Mouse (Mus musculus) olfactory bulb, adult 2 months (tissue): Measurements from ENCODE around the gene Ccdc169. TPM values are rescaled to one million over a fixed set of nuclear protein-coding genes. Genes with fewer than 3 reads are reported as not detected.
"Not testable (repeated sequence)": the region's sequence is repeated elsewhere in the genome, so short reads cannot be mapped to it uniquely, and the experiment has no call there.

Experiments
- H3K27ac ChIP-seq: fragments of 200-500 bp; 2 replicates; pipeline ENCODE4 v1.5.1; 2012; ENCODE audit warnings: low read depth, low read length; ENCODE audit not compliant: insufficient read depth
- H3K4me1 ChIP-seq: fragments of 200-500 bp; 2 replicates; pipeline ENCODE4 v1.6.1; 2012; ENCODE audit warnings: low read length; ENCODE audit not compliant: control insufficient read depth, insufficient read depth
- H3K4me3 ChIP-seq: fragments of 200-500 bp; 2 replicates; pipeline ENCODE4 v1.5.1; 2012; ENCODE audit warnings: mild to moderate bottlenecking, low read depth, low read length, moderate library complexity; ENCODE audit not compliant: insufficient read depth
- CTCF ChIP-seq: fragments of 200-500 bp; IDR thresholded peaks from 2 replicates; pipeline ENCODE4 v1.5.1; 2012; ENCODE audit warnings: low read depth, mild to moderate bottlenecking, low read length, moderate library complexity; ENCODE audit not compliant: insufficient read depth
- POLR2A ChIP-seq: fragments of 200-500 bp; IDR thresholded peaks from 2 replicates; pipeline ENCODE4 v1.6.1; 2012; ENCODE audit warnings: mild to moderate bottlenecking, low read depth, low read length, moderate library complexity; ENCODE audit not compliant: insufficient read depth
- WGBS: fragments of 180-500 bp; shearing (Covaris S2); methylation state at CpG from one replicate; pipeline ENCODE4 v1.1.7; 2018; 5-methylcytosine and 5-hydroxymethylcytosine counted together
- polyA plus RNA-seq: library from polyadenylated mRNA; stranded (reverse); fragments of >200 nt; gene quantifications from 2 replicates; pipeline ENCODE4 v1.2.4, GENCODE M21; 2012; ENCODE audit warnings: low replicate concordance; ENCODE audit not compliant: missing spikeins, insufficient read depth, insufficient read length

Gene Ccdc169
- polyA plus RNA-seq, 1 experiment, result not detected

GRCm38 (mm10) chr3:55172478-55172877 is 35.3 kb downstream of the Ccdc169 start:
- TF ChIP-seq CTCF (no peak), POLR2A (no peak)
- 80% methylated on average over 3 of the region's 3 CpGs for WGBS
- Histone ChIP-seq H3K4me3 (no peak overlapping the region), H3K4me1 (no peaks in the 10 kb centered on the region), H3K27ac (no peak overlapping the region)

- WGBS, result 77% methylated on average over 6 of the region's 6 CpGs
- H3K4me3 ChIP-seq, result no peak overlapping the region
- TF ChIP-seq POLR2A (no peak), CTCF (no peak)
- H3K27ac ChIP-seq, result no peak overlapping the region
- H3K4me1 ChIP-seq, result no peaks in the 10 kb centered on the region
Observed at GRCm38 (mm10) chr3:55177271-55177670, 40.1 kb downstream of the Ccdc169 start.

- Histone ChIP-seq H3K4me3 (no peak within 1 kb of the TSS), H3K27ac (no peak within 1 kb of the TSS), H3K4me1 (no peaks in the 10 kb centered on the region)
- WGBS, result 95% methylated on average over 22 of the region's 22 CpGs
- no peak for TF ChIP-seq POLR2A
- TF ChIP-seq CTCF, result no peak
Observed at GRCm38 (mm10) chr3:55181766-55182165, 44.6 kb downstream of the Ccdc169 start, which contains the start of gene Sohlh2. Sohlh2 (plus strand) TSS chr3:55182028.

GRCm38 (mm10) chr3:55191668-55192067 is 54.5 kb downstream of the Ccdc169 start:
- H3K27ac ChIP-seq, result no peak overlapping the region
- H3K4me3 ChIP-seq, result no peak overlapping the region
- WGBS, result 97% methylated on average over 4 of the region's 4 CpGs
- no peaks in the 10 kb centered on the region for H3K4me1 ChIP-seq
- TF ChIP-seq CTCF, result no peak
- TF ChIP-seq POLR2A, result no peak

GRCm38 (mm10) chr3:55193351-55193750 is 56.2 kb downstream of the Ccdc169 start:
- Histone ChIP-seq H3K4me1 (no peaks in the 10 kb centered on the region), H3K4me3 (no peak overlapping the region), H3K27ac (no peak overlapping the region)
- WGBS, result 77% methylated on average over 2 of the region's 2 CpGs
- TF ChIP-seq CTCF (no peak), POLR2A (no peak)

GRCm38 (mm10) chr3:55194792-55195191 is 57.7 kb downstream of the Ccdc169 start:
- Histone ChIP-seq H3K4me1 (no peaks in the 10 kb centered on the region), H3K27ac (no peak overlapping the region), H3K4me3 (no peak overlapping the region)
- 62% methylated on average over 8 of the region's 8 CpGs for WGBS
- TF ChIP-seq CTCF (no peak), POLR2A (no peak)

- whole genome bisulfite sequencing, result 71% methylated on average over 5 of the region's 5 CpGs
Observed at GRCm38 (mm10) chr3:55195581-55196327, 58.6 kb downstream of the Ccdc169 start.

GRCm38 (mm10) chr3:55196328-55196710 is 59.2 kb downstream of the Ccdc169 start:
- no peak overlapping the region for H3K27ac ChIP-seq
- no peaks in the 10 kb centered on the region for H3K4me1 ChIP-seq
- TF ChIP-seq CTCF (no peak), POLR2A (no peak)
- no peak overlapping the region for H3K4me3 ChIP-seq
- 92% methylated on average over 2 of the region's 2 CpGs for WGBS

More at GRCm38 (mm10) chr3:55195581-55196327, 58.6 kb downstream of the Ccdc169 start:
- no peaks in the 10 kb centered on the region for H3K4me1 ChIP-seq
- TF ChIP-seq POLR2A, result no peak
- TF ChIP-seq CTCF, result no peak
- no peak overlapping the region for H3K27ac ChIP-seq
- H3K4me3 ChIP-seq, result no peak overlapping the region

- H3K4me1 ChIP-seq, H3K4me3 ChIP-seq, H3K27ac ChIP-seq: not testable (repeated sequence)
- 93% methylated on average over 11 of the region's 11 CpGs for WGBS
Observed at GRCm38 (mm10) chr3:55203621-55204020, 66.5 kb downstream of the Ccdc169 start.
